Mouse (Mus musculus) liver, embryonic 16.5 days (tissue): ENCODE results near the gene Nfia. TPM values are rescaled to one million over a fixed set of nuclear protein-coding genes. Genes with fewer than 3 reads are reported as not detected.

Experiments used
- ATAC-seq: fragments of 200-750 bp; cut with Nextera tagmentation; 2 replicates; pipeline ENCODE4 v1.8.0; 2017; ENCODE audit warnings: low read depth, mild to moderate bottlenecking, moderate number of reproducible peaks, moderate library complexity
- H3K27ac ChIP-seq: fragments of 300-500 bp; sonication (generic); 2 replicates; pipeline ENCODE4 v1.5.1; 2014; ENCODE audit warnings: mild to moderate bottlenecking, low read length
- H3K27me3 ChIP-seq: fragments of 300-500 bp; sonication (generic); 2 replicates; pipeline ENCODE4 v1.6.1; 2014; ENCODE audit warnings: low read depth, low read length, mixed read lengths; ENCODE audit not compliant: control insufficient read depth, insufficient read depth
- H3K36me3 ChIP-seq: fragments of 300-500 bp; sonication (generic); 2 replicates; pipeline ENCODE4 v1.6.1; 2014; ENCODE audit warnings: mild to moderate bottlenecking; ENCODE audit not compliant: control insufficient read depth, insufficient read depth
- H3K4me1 ChIP-seq: fragments of 300-500 bp; sonication (generic); 2 replicates; pipeline ENCODE4 v1.6.1; 2014; ENCODE audit warnings: low read depth, low read length, mixed read lengths; ENCODE audit not compliant: control insufficient read depth
- H3K4me2 ChIP-seq: fragments of 300-500 bp; sonication (generic); 2 replicates; pipeline ENCODE4 v1.6.1; 2014; ENCODE audit warnings: low read depth, low read length, mixed read lengths
- H3K4me3 ChIP-seq: fragments of 300-500 bp; sonication (generic); 2 replicates; pipeline ENCODE4 v1.5.1; 2014; ENCODE audit warnings: low read depth, mild to moderate bottlenecking, low read length
- H3K9ac ChIP-seq: fragments of 300-500 bp; sonication (generic); 2 replicates; pipeline ENCODE4 v1.6.1; 2014; ENCODE audit warnings: low read depth, low read length
- H3K9me3 ChIP-seq: fragments of 300-500 bp; sonication (generic); replicated peaks from 2 replicates; pipeline ENCODE4 v1.6.1; 2016; ENCODE audit warnings: low read length; ENCODE audit not compliant: control insufficient read depth
- WGBS: fragments of 180-500 bp; shearing (Covaris S2); extraction: QIAGEN DNeasy Blood & Tissue Kit; methylation state at CpG from one replicate; pipeline ENCODE4 v1.1.7; 2014; ENCODE audit not compliant: insufficient replicate concordance; 5-methylcytosine and 5-hydroxymethylcytosine counted together
- polyA plus RNA-seq: library from polyadenylated mRNA; unstranded; fragments of >200 nt; fragmentation: Nextera tagmentation; extraction: Ambion mirVana; gene quantifications from 2 replicates; pipeline ENCODE4 v1.2.1, GENCODE M21; 2015

Nfia gene
- polyA plus RNA-seq, 1 experiment from 2014 or later, result 5.7 TPM

DNA sequence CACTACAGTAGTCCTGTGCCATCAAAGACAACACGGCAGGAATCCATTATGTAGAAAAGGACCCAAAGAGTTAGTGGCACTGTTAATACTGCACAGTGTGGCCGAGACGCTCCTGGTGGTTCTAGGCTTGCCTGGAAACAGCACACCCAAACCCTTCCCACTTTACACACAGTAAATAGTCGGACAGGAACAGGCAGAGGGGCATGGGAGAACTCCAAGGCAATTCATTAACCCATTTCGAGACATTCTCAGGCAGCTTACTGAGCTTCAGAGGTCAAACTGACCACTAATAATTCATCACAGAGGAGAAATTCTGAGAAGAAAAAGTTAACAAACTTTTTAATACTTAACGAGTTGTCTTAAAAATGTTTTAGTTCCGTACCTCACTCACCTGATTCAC is 107.2 kb downstream of the Nfia start:
- no peaks in the 10 kb centered on the region for H3K27me3 ChIP-seq

DNA sequence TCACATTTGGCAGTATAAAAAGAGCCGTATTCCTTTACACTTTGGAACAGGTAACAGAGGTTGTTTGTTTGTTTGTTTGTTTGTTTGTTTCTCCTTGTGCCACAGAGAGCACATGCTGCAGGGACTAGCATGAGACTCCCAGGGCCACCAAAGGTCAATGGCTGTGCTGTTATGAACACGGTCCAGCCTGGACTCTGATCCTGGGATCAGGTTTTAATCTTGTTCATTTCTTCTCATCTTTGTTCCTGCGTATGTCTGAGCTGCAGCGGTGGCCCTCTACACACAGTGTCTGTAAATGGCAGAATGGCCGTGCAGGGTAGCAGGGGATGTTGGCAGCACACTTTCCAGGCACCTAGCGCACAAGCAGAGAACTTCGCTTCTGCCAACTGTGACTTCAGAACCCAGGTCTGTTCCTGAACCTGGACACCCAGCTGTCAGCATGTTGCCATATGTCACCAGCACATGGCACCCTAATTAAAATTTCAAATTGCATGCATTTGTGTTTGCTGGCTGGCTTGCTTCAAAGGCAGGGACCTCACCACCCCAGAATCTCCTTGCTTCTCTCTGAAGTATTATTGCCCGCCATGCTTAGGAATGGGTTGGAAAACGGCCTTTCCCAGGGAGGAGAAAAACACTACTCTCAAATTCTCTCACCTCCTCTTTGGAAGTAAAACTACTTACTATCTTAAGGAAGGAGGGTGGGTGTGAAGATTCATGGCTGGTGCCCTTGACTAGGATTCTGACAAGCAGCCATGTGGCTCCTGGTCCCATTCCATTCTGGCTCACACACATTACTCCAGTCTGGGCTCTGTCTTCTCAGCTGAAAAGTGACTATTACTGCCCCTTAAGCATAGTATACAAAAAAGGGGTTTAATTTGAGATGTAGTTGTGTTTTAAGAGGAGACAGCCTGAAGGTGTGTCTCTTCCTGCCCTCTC is 107.9 kb downstream of the Nfia start:
- no peak overlapping the region for H3K4me2 ChIP-seq
- ATAC-seq, result peak; percentile 41; the same call in 1 of the 2 replicates

More for the DNA sequence above, 107.2 kb downstream of the Nfia start:
- no peak overlapping the region for H3K27ac ChIP-seq
- 64% methylated on average over 7 of the region's 7 CpGs for WGBS
- no peaks in the 10 kb centered on the region for H3K36me3 ChIP-seq
- no peak overlapping the region for H3K4me3 ChIP-seq
- H3K4me2 ChIP-seq, result no peak overlapping the region
- no peaks in the 10 kb centered on the region for H3K9me3 ChIP-seq
- H3K9ac ChIP-seq, result no peak overlapping the region
- no peak for ATAC-seq
- H3K4me1 ChIP-seq, result no peaks in the 10 kb centered on the region; the same call in 1 of the 2 replicates

DNA sequence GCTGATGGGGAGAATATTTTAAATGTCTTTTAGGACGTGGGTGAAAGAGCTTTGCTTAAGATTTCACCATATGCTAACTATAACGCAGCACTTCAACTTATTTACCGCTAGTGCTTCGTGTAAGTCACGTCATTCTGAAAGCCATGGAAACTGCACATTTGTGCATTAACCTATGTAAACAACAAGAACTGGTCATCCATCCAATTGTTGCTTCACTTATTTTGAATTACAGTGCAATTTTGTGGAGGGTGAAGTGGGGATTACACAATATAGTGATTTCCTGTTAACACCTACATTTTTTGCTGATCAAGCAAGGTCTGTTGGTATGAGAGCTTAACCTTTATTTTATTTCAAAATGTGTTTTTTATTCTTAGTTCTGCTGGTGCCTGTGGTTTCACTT is 113.0 kb downstream of the Nfia start:
- H3K27ac ChIP-seq, result no peak overlapping the region
- no peaks in the 10 kb centered on the region for H3K9me3 ChIP-seq
- H3K4me1 ChIP-seq, result no peaks in the 10 kb centered on the region
- 75% methylated on average over 5 of the region's 5 CpGs for WGBS
- H3K9ac ChIP-seq, result no peak overlapping the region
- H3K36me3 ChIP-seq, result no peaks in the 10 kb centered on the region
- H3K4me2 ChIP-seq, result no peak overlapping the region
- no peaks in the 10 kb centered on the region for H3K27me3 ChIP-seq
- no peak for ATAC-seq
- H3K4me3 ChIP-seq, result no peak overlapping the region

More for the DNA sequence above, 107.9 kb downstream of the Nfia start:
- Histone ChIP-seq H3K4me3 (no peak overlapping the region), H3K9ac (no peak overlapping the region), H3K36me3 (no peaks in the 10 kb centered on the region), H3K27me3 (no peaks in the 10 kb centered on the region), H3K4me1 (no peaks in the 10 kb centered on the region; the same call in 1 of the 2 replicates), H3K27ac (no peak overlapping the region), H3K9me3 (no peaks in the 10 kb centered on the region)
- WGBS, result 69% methylated on average over 9 of the region's 9 CpGs

DNA sequence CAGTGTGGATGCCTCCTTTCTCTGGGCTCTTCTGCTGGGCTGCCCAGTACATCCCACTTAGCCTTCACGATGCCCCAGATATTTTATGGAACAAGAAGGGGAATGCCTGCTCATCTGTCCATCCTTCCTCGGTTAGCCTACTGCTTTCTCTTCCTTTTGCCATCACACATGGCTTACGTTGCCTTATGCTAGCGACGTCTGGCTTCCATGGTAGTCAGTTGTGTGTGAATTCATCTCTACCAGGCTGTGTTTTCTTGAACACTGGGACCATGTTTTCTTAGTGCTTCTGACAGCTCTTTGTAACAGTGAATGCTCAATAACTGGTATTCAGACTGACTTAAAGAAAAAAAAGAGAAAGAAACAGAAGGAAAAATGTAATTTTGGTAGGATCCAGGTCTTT is 113.7 kb downstream of the Nfia start:
- H3K36me3 ChIP-seq, result no peaks in the 10 kb centered on the region
- H3K27me3 ChIP-seq, result no peaks in the 10 kb centered on the region
- no peak overlapping the region for H3K9ac ChIP-seq
- no peak overlapping the region for H3K4me3 ChIP-seq
- H3K4me2 ChIP-seq, result no peak overlapping the region
- H3K4me1 ChIP-seq, result no peaks in the 10 kb centered on the region
- WGBS, result 76% methylated on average over 5 of the region's 5 CpGs
- H3K9me3 ChIP-seq, result no peaks in the 10 kb centered on the region
- no peak for ATAC-seq
- H3K27ac ChIP-seq, result no peak overlapping the region

DNA sequence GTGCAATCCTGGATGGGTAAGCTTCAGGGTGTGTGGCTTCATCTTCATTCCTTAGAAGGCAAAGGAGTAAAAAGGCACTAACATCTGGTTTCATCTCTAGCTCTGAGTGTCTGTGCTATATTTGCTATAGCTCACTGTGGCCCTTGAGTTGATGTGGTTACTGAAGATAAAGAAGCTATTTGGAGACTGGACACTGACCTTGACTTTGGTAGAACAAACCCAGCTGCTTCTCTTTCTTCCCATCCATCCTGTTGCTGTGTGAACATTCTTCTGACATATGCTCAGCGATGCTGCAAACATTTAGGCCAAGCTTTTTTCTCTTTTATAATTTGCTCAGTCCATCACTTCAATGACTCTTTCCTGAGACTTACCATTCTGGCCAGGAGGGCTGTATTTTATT is 114.7 kb downstream of the Nfia start:
- Histone ChIP-seq H3K4me2 (no peak overlapping the region), H3K4me1 (peaks cover 2% of the 10 kb centered on the region), H3K36me3 (no peaks in the 10 kb centered on the region), H3K27ac (no peak overlapping the region), H3K4me3 (no peak overlapping the region), H3K27me3 (no peaks in the 10 kb centered on the region), H3K9me3 (no peaks in the 10 kb centered on the region), H3K9ac (no peak overlapping the region)
- 64% methylated on average over 1 of the region's 1 CpGs for WGBS
- ATAC-seq, result no peak

DNA sequence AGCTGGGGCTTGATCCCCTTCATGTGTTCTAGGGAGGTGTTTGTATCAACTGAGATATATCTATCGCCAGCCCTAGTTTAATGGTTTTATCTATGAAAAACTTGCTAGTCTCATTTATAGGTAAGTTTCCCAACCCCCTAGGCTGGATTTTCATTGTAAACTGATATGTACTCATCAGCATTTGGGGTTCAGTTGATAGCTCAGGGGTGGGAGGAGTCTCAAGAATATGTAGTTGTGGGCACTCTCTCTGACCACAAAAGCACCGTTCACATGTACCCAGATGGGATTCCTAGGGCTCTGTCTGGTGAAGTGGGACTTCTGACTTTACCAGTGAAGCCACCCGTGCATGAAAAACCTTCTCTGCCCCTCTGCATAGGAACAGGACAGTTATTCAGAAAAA is 118.5 kb downstream of the Nfia start:
- Histone ChIP-seq H3K27ac (no peak overlapping the region), H3K36me3 (no peaks in the 10 kb centered on the region), H3K4me3 (no peak overlapping the region), H3K4me1 (peaks cover 6% of the 10 kb centered on the region), H3K9me3 (no peaks in the 10 kb centered on the region), H3K9ac (no peak overlapping the region), H3K27me3 (no peaks in the 10 kb centered on the region), H3K4me2 (no peak overlapping the region)
- ATAC-seq, result peak; percentile 61
- 21% methylated on average over 3 of the region's 3 CpGs for whole genome bisulfite sequencing

DNA sequence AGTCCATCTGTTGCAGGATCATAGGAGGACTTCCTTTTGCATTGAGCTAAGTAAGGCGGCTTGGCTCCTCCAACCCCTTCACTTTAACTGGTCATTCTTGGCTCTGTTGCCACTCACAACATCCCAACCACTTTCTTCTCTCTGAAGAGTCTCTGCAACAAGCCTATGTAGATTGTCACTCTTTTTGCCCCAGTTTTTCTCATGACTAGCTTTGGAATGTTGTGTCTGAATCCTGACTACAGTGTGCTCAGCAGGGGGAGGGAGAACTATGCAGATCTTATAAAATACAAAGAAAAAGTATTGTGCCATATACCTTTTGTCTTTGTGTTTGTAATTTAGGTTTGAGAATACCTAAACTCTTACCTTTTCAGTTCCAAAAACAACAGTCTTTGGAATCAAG is 119.1 kb downstream of the Nfia start:
- WGBS, result 44% methylated on average over 1 of the region's 1 CpGs
- Histone ChIP-seq H3K4me3 (no peak overlapping the region), H3K36me3 (no peaks in the 10 kb centered on the region), H3K4me1 (peaks cover 6% of the 10 kb centered on the region), H3K4me2 (no peak overlapping the region), H3K27me3 (no peaks in the 10 kb centered on the region), H3K9ac (no peak overlapping the region), H3K9me3 (no peaks in the 10 kb centered on the region), H3K27ac (peak overlapping the region; percentile 4; the same call in 1 of the 2 replicates)
- ATAC-seq, result no peak

DNA sequence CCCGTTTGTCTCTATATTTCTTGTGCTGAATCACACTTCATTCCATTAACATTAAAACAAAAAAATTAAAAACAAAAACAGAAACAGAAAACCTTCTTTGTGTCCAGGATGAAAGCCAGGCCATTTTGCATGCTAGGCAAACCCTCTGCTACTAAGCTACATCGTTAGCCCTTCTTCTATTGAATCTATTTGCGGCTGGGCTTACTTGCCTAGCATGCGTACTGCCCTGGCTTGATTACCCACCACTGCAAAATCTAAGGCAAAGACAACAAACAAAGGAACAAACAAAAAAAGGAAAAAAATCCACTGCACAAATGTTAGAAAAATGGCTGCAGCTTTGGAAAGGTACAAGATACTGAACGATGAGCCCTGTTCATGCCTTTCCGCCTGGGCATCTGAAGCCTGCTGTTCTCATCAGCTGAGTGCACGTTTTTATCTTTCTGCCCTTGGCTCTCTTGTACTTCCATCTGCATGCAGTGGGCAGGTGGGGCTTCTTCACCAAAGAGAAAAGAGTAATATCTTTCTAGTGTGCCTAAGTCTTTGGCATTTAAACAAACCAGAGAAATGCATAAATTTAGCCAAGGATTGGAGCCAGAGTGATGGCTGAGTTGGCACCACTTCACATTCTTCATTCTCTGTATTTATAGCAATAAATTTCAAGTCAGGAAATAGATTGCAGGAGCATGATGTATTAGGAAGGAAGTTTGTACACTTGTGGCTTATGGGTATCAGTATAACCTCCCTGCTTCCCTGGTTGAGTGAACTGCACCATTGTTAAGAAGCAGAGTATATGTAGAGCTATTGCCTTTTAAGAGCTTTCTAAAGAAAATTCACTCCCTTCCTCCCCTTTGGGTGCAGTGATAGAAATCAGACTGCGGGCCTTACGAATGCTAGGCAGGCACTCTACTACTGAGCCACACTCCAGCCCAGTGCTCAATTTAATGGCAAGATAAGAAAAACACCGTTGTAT is 121.7 kb downstream of the Nfia start:
- Histone ChIP-seq H3K36me3 (no peaks in the 10 kb centered on the region), H3K9me3 (no peaks in the 10 kb centered on the region), H3K27me3 (no peaks in the 10 kb centered on the region), H3K9ac (no peak overlapping the region), H3K4me1 (peaks cover 6% of the 10 kb centered on the region), H3K4me2 (no peak overlapping the region), H3K27ac (peak overlapping the region; percentile 29; the same call in 1 of the 2 replicates), H3K4me3 (no peak overlapping the region)
- peak; percentile 76 for ATAC-seq
- WGBS, result 41% methylated on average over 10 of the region's 10 CpGs
